In genomic region chr4:41545985-41546384, GRCm38 (mm10) we compare ENCODE assay signal across 8 mouse cellular contexts. TPM values are rescaled to one million over a fixed set of nuclear protein-coding genes. Genes with fewer than 3 reads are reported as not detected.
A peak's percentile ranks its signal among the peaks of the same experiment; 100 is the strongest.
DNase-seq lines count a peak whose midpoint lies in the region; ATAC-seq and TF ChIP-seq lines count a peak whose summit lies in the region.
"Had no signal": no experiment of that assay in that cellular context is flagged by ENCODE, and none has a peak within 500 bp of the region (broad histone marks: within the 10 kb centered on the region; RNA-seq: fewer than 3 reads in every experiment).

No protein-coding gene starts in this region.

- H3K9ac ChIP-seq in liver, embryonic 12.5 days, result no peak overlapping the region
- H3K9ac ChIP-seq in kidney, postnatal 0 days (ENCODE audit: low read depth, low read length), result no peak overlapping the region
- H3K9ac ChIP-seq: limb, embryonic 13.5 days had no signal

- H3K27ac ChIP-seq in liver, embryonic 12.5 days, result no peak overlapping the region
- peak overlapping the region; percentile 25 for H3K27ac ChIP-seq in cerebellum, adult 2 months (ENCODE audit: insufficient read depth, low read length)
- H3K27ac ChIP-seq in kidney, postnatal 0 days, result no peak overlapping the region
- H3K27ac ChIP-seq: limb, embryonic 13.5 days had no signal

- no peak overlapping the region for H3K4me2 ChIP-seq in liver, embryonic 12.5 days
- H3K4me2 ChIP-seq in kidney, postnatal 0 days (ENCODE audit: low read length), result no peak overlapping the region
- H3K4me2 ChIP-seq: limb, embryonic 13.5 days had no signal

- DNase-seq in liver, result peak; percentile 40
- DNase-seq in adrenal gland, adult 18-20 months (ENCODE audit: low spot score in 2 of 2), result peak; percentile 52 to 55
- DNase-seq in cerebellum, adult 2 months, result peak; percentile 71
- peak; percentile 74 for DNase-seq in kidney, postnatal 0 days (ENCODE audit: low spot score)
- DNase-seq in ovary, postnatal 14 days (ENCODE audit: low spot score), result peak; percentile 40
- no peak for DNase-seq in urinary bladder, postnatal 10 days (ENCODE audit: low spot score)

- TF ChIP-seq CTCF in cerebellum, adult 2 months (IDR thresholded peaks at IDR 0.05; ENCODE audit: borderline replicate concordance, insufficient read depth, low read depth, low read length), result no peak
- no peak for TF ChIP-seq CTCF in kidney, postnatal 0 days (IDR thresholded peaks at IDR 0.05; ENCODE audit: low read depth)

- no peaks in the 10 kb centered on the region for H3K9me3 ChIP-seq in liver, embryonic 12.5 days (replicated peaks)
- H3K9me3 ChIP-seq in kidney, postnatal 0 days (replicated peaks; ENCODE audit: low read length), result no peaks in the 10 kb centered on the region
- H3K9me3 ChIP-seq: limb, embryonic 13.5 days had no signal

- H3K36me3 ChIP-seq in liver, embryonic 12.5 days, result no peaks in the 10 kb centered on the region
- no peaks in the 10 kb centered on the region for H3K36me3 ChIP-seq in kidney, postnatal 0 days (ENCODE audit: insufficient read depth, low read length)
- H3K36me3 ChIP-seq: limb, embryonic 13.5 days had no signal

- H3K27me3 ChIP-seq in liver, embryonic 12.5 days (replicated peaks), result no peaks in the 10 kb centered on the region
- no peaks in the 10 kb centered on the region for H3K27me3 ChIP-seq in cerebellum, adult 2 months (ENCODE audit: control insufficient read depth, insufficient read depth, low read length)
- no peaks in the 10 kb centered on the region for H3K27me3 ChIP-seq in kidney, postnatal 0 days (ENCODE audit: insufficient read depth, low read length)

- no peak for TF ChIP-seq POLR2A in cerebellum, adult 2 months (IDR thresholded peaks at IDR 0.05; ENCODE audit: borderline replicate concordance, insufficient read depth, low read length)

- WGBS in liver, embryonic 12.5 days (ENCODE audit: insufficient replicate concordance), result 21% methylated on average over 8 of the region's 8 CpGs
- WGBS in cerebellum, adult 2 months, result 2% methylated on average over 8 of the region's 8 CpGs
- WGBS in kidney, postnatal 0 days, result 12% methylated on average over 8 of the region's 8 CpGs

- ATAC-seq in liver, embryonic 12.5 days, result no peak
- peak; percentile 33; the same call in 1 of the 2 replicates for ATAC-seq in kidney, postnatal 0 days (replicated peaks; ENCODE audit: low FRiP score, low read depth)

- H3K4me3 ChIP-seq in liver, embryonic 12.5 days, result no peak overlapping the region
- H3K4me3 ChIP-seq in cerebellum, adult 2 months (replicated peaks; ENCODE audit: insufficient read depth, low read depth, low read length), result no peak overlapping the region
- H3K4me3 ChIP-seq in kidney, postnatal 0 days (replicated peaks; ENCODE audit: low read depth, low read length), result no peak overlapping the region
- H3K4me3 ChIP-seq: limb, embryonic 13.5 days had no signal

- no peaks in the 10 kb centered on the region for H3K4me1 ChIP-seq in liver, embryonic 12.5 days
- H3K4me1 ChIP-seq in cerebellum, adult 2 months (ENCODE audit: control insufficient read depth, insufficient read depth, low read length), result peaks cover 23% of the 10 kb centered on the region
- no peaks in the 10 kb centered on the region for H3K4me1 ChIP-seq in kidney, postnatal 0 days (replicated peaks; ENCODE audit: insufficient read depth, low read length)
- H3K4me1 ChIP-seq: limb, embryonic 13.5 days had no signal

RNA-seq across cellular contexts. Expression of gene Fam219a, which starts 23.4 kb away (rescaled TPM):
- 1.0 and 2.0 TPM in 2 replicates for polyA plus RNA-seq in liver, embryonic 12.5 days (2016; fragmentation: Nextera tagmentation; extraction: Ambion mirVana)
- 10 to 100 TPM; 15.7 to 20.2 TPM for total RNA-seq in adrenal gland, adult 18-20 months (2021)
- polyA plus RNA-seq in cerebellum, adult 2 months (2012; rRNA removed), result 137 and 147 TPM in 2 replicates
- 2.3 and 2.9 TPM in 2 replicates for polyA plus RNA-seq in kidney, postnatal 0 days (2015; fragmentation: Nextera tagmentation; extraction: Ambion mirVana)

RNA-seq across cellular contexts. Expression of gene Dnaic1, which starts 23.6 kb away (rescaled TPM):
- polyA plus RNA-seq in liver, embryonic 12.5 days (2016; fragmentation: Nextera tagmentation; extraction: Ambion mirVana), result 0.51 and 0.61 TPM in 2 replicates
- total RNA-seq in adrenal gland, adult 18-20 months (2021), result not detected
- polyA plus RNA-seq in cerebellum, adult 2 months (2012; rRNA removed), result 8.1 and 9.3 TPM in 2 replicates
- polyA plus RNA-seq in kidney, postnatal 0 days (2015; fragmentation: Nextera tagmentation; extraction: Ambion mirVana), result 1.3 and 2.0 TPM in 2 replicates

RNA-seq across cellular contexts. Expression of gene 1110017D15Rik, which starts 28.9 kb away (rescaled TPM):
- not detected in 2 replicates for polyA plus RNA-seq in liver, embryonic 12.5 days (2016; fragmentation: Nextera tagmentation; extraction: Ambion mirVana)
- total RNA-seq in adrenal gland, adult 18-20 months (2021), result 1 to 10 TPM in 1 of 2 experiments, under 1 TPM in 1; 0.60 to 1.1 TPM
- polyA plus RNA-seq in cerebellum, adult 2 months (2012; rRNA removed), result 4.3 and 6.4 TPM in 2 replicates
- 0.43 and 0.68 TPM in 2 replicates for polyA plus RNA-seq in kidney, postnatal 0 days (2015; fragmentation: Nextera tagmentation; extraction: Ambion mirVana)

RNA-seq across cellular contexts. Expression of gene AI464131, which starts 43.1 kb away (rescaled TPM):
- polyA plus RNA-seq in liver, embryonic 12.5 days (2016; fragmentation: Nextera tagmentation; extraction: Ambion mirVana), result 0.57 and 0.98 TPM in 2 replicates
- 10 to 100 TPM; 11.6 to 12.4 TPM for total RNA-seq in adrenal gland, adult 18-20 months (2021)
- 18.6 and 19.9 TPM in 2 replicates for polyA plus RNA-seq in cerebellum, adult 2 months (2012; rRNA removed)
- 5.3 and 6.1 TPM in 2 replicates for polyA plus RNA-seq in kidney, postnatal 0 days (2015; fragmentation: Nextera tagmentation; extraction: Ambion mirVana)

Comparison
In these comparisons a context has a peak if more than half of its experiments do, and no peak if none do; other contexts are left out.
1. RNA of gene Fam219a, which starts 23.4 kb away (polyA plus RNA-seq): 137 to 147 TPM in cerebellum, adult 2 months; 2.3 to 2.9 TPM in kidney, postnatal 0 days and 1.0 to 2.0 TPM in liver, embryonic 12.5 days; every median in the first group is over 10 times any median in the second.